Mouse (Mus musculus) embryo, embryonic 10 days (tissue): ENCODE measurements at regions not wholly inside any gene's neighbourhood (a gene's known extent, or its start where the extent isn't known, plus 50 kb on each side); places are given as distances from the start of the nearest gene placed in this dataset.

ENCODE experiments used
- DNase-seq: peaks from one replicate; pipeline ENCODE4 v3.0.0-alpha.2; 2015; ENCODE audit warnings: low spot score

GRCm38 (mm10) chr5:91198620-91199019, 59.2 kb downstream of the Areg start:
- peak; percentile 70 for DNase-seq

- DNase-seq: no peak
Measured at GRCm38 (mm10) chr5:91200448-91200847, 61.0 kb downstream of the Areg start.

GRCm38 (mm10) chr5:91204225-91205005, 65.0 kb downstream of the Areg start:
- no peak for DNase-seq

GRCm38 (mm10) chr5:91205350-91205880, 66.0 kb downstream of the Areg start:
- no peak for DNase-seq

GRCm38 (mm10) chr5:91206569-91207490, 67.4 kb downstream of the Areg start:
- no peak for DNase-seq

GRCm38 (mm10) chr5:91220174-91220573, 80.8 kb downstream of the Areg start:
- no peak for DNase-seq

- no peak for DNase-seq
Measured at GRCm38 (mm10) chr5:91241656-91242055, 102.3 kb downstream of the Areg start.

GRCm38 (mm10) chr5:91247444-91247843, 108.0 kb downstream of the Areg start:
- no peak for DNase-seq

GRCm38 (mm10) chr5:91261895-91262294, 122.5 kb downstream of the Areg start:
- no peak for DNase-seq

- no peak for DNase-seq
Measured at GRCm38 (mm10) chr5:91262526-91262925, 123.1 kb downstream of the Areg start.

- DNase-seq: peak; percentile 17
Measured at GRCm38 (mm10) chr5:91270747-91271146, 131.3 kb downstream of the Areg start.

GRCm38 (mm10) chr5:91271416-91271815, 131.4 kb downstream of the Btc start:
- no peak for DNase-seq

- no peak for DNase-seq
Measured at GRCm38 (mm10) chr5:91274411-91274810, 128.4 kb downstream of the Btc start.

- DNase-seq: no peak
Measured at GRCm38 (mm10) chr5:91278466-91278865, 124.3 kb downstream of the Btc start.

GRCm38 (mm10) chr5:91279464-91279863, 123.3 kb downstream of the Btc start:
- DNase-seq: no peak

GRCm38 (mm10) chr5:91282969-91283368, 119.8 kb downstream of the Btc start:
- DNase-seq: no peak

- DNase-seq: no peak
Measured at GRCm38 (mm10) chr5:91293073-91293472, 109.7 kb downstream of the Btc start.

- DNase-seq: no peak
Measured at GRCm38 (mm10) chr5:91294957-91295356, 107.8 kb downstream of the Btc start.

GRCm38 (mm10) chr5:91297068-91297467, 105.7 kb downstream of the Btc start:
- no peak for DNase-seq

GRCm38 (mm10) chr5:91302114-91302513, 100.7 kb downstream of the Btc start:
- DNase-seq: no peak

- no peak for DNase-seq
Measured at GRCm38 (mm10) chr5:91302943-91303342, 99.9 kb downstream of the Btc start.

GRCm38 (mm10) chr5:91303702-91304101, 99.1 kb downstream of the Btc start:
- DNase-seq: no peak

GRCm38 (mm10) chr5:91307031-91307430, 95.8 kb downstream of the Btc start:
- no peak for DNase-seq
